Mouse (Mus musculus): Measurements from ENCODE around the gene Pex14. TPM values are rescaled to one million over a fixed set of nuclear protein-coding genes. Genes with fewer than 3 reads are reported as not detected.

The Pex14 gene
- polyA plus RNA-seq (2012; ENCODE audit: insufficient read depth, insufficient read length, low replicate concordance, missing spikeins), result not detected in 2 replicates

DNA sequence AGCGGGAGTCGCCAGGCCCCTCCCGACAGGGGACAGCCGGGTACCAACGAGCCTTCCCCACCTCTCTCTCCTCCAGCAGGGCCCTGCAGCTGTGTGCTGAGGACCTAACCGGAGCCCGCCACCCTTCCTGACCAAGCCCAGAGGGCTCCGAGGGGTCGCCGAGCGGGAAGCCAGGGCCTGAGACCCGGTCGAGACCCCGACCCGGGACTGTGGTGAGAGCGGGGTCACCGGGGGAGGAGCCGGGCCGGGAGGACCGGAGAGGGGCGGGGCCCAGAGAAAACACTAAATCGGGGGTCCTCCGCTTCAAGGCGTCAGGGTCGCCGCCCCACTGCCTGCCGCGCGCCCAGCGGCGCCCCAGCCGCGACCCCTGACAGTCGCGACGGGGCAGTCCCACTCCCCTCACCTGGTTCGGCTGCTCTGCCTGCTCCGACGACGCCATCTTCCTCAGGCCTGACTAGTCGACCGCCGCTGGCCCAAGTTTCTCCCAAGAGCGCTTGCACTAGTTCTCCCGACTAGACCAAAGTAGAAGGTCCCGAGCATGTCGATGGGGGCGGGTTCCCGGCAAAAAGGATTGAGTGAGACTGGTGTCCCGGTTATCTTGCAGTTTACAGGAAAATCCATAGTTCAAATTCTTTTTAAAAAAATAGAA is at the start of gene Pex14:
Gene Pex14, minus strand, starts transcription at position 508 of the 649 bp plus-strand sequence.
- peaks cover 9% of the 10 kb centered on the region for H3K4me1 ChIP-seq (ENCODE audit: control insufficient read depth, insufficient read depth, low read length)
- TF ChIP-seq POLR2A (IDR thresholded peaks at IDR 0.05; ENCODE audit: insufficient read depth, low read depth, low read length) (peak; percentile 68), CTCF (IDR thresholded peaks at IDR 0.05; ENCODE audit: insufficient read depth, low read depth, low read length) (no peak)
- no peak within 1 kb of the TSS for H3K27ac ChIP-seq (ENCODE audit: insufficient read depth, low read depth, low read length)
- H3K4me3 ChIP-seq (ENCODE audit: insufficient read depth, low read depth, low read length), result peak within 1 kb of the TSS; percentile 75
- under 1% methylated on average over 50 of the region's 50 CpGs for WGBS

DNA sequence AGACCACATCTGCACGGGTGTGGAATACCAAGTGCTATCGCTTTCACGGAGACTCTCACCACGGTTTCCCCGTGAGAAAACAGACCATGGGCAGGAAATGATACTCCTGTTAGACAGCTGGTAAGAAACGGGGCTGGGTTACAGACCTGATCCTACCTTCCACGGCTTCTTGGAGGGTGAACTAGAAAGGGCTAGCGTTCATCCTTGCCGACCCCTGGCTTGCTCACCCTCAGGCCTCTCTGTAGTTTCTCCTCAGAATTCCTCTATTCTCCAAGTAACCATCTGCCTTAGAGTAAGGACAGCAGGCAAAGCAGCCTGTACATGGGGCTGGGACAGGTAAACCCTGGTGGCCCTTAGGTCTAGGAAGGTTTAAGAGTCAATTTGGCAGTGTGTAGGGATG is 49.5 kb upstream of the Pex14 start:
- no peak overlapping the region for H3K27ac ChIP-seq (ENCODE audit: insufficient read depth, low read depth, low read length)
- H3K4me3 ChIP-seq (ENCODE audit: insufficient read depth, low read depth, low read length), result no peak overlapping the region
- 81% methylated on average over 9 of the region's 9 CpGs for WGBS
- no peaks in the 10 kb centered on the region for H3K4me1 ChIP-seq (ENCODE audit: control insufficient read depth, insufficient read depth, low read length)
- TF ChIP-seq POLR2A (IDR thresholded peaks at IDR 0.05; ENCODE audit: insufficient read depth, low read depth, low read length) (no peak), CTCF (IDR thresholded peaks at IDR 0.05; ENCODE audit: insufficient read depth, low read depth, low read length) (no peak)

- TF ChIP-seq POLR2A (IDR thresholded peaks at IDR 0.05; ENCODE audit: insufficient read depth, low read depth, low read length) (no peak), CTCF (IDR thresholded peaks at IDR 0.05; ENCODE audit: insufficient read depth, low read depth, low read length) (no peak)
These were observed 48.4 kb upstream of the Pex14 start for GRCm38 (mm10) chr4:149148084-149148483.

GRCm38 (mm10) chr4:149147528-149147927 is 47.9 kb upstream of the Pex14 start:
- no peak overlapping the region for H3K4me3 ChIP-seq (ENCODE audit: insufficient read depth, low read depth, low read length)
- no peak for TF ChIP-seq POLR2A (IDR thresholded peaks at IDR 0.05; ENCODE audit: insufficient read depth, low read depth, low read length)
- TF ChIP-seq CTCF (IDR thresholded peaks at IDR 0.05; ENCODE audit: insufficient read depth, low read depth, low read length), result no peak
- no peak overlapping the region for H3K27ac ChIP-seq (ENCODE audit: insufficient read depth, low read depth, low read length)
- WGBS, result 89% methylated on average over 7 of the region's 7 CpGs
- H3K4me1 ChIP-seq (ENCODE audit: control insufficient read depth, insufficient read depth, low read length), result no peaks in the 10 kb centered on the region

More at GRCm38 (mm10) chr4:149148084-149148483, 48.4 kb upstream of the Pex14 start:
- Histone ChIP-seq H3K27ac (ENCODE audit: insufficient read depth, low read depth, low read length) (no peak overlapping the region), H3K4me3 (ENCODE audit: insufficient read depth, low read depth, low read length) (no peak overlapping the region), H3K4me1 (ENCODE audit: control insufficient read depth, insufficient read depth, low read length) (no peaks in the 10 kb centered on the region)
- WGBS, result 89% methylated on average over 4 of the region's 4 CpGs

DNA sequence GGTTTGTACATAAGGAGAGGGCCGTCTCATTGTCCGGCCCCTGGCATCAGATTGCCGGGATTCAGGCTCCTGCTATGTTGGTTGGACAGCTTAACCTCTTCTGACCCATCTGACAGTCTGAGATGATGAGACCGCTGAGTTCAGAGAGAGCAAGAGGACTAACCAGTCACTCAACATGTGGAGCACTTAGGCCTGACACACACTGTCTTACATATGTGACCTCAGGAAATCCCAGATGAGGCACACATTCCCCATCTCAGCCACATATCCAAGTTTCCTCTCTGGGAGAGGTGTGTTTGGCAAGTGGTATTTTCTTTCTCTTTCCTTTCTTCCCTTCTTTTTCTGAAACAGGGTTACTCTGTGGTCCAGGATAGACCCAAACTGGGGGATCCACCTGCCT is 45.5 kb upstream of the Pex14 start:
- 95% methylated on average over 4 of the region's 4 CpGs for WGBS
- no peak for TF ChIP-seq POLR2A (IDR thresholded peaks at IDR 0.05; ENCODE audit: insufficient read depth, low read depth, low read length)
- no peak for TF ChIP-seq CTCF (IDR thresholded peaks at IDR 0.05; ENCODE audit: insufficient read depth, low read depth, low read length)
- Histone ChIP-seq H3K4me3 (ENCODE audit: insufficient read depth, low read depth, low read length) (no peak overlapping the region), H3K27ac (ENCODE audit: insufficient read depth, low read depth, low read length) (no peak overlapping the region), H3K4me1 (ENCODE audit: control insufficient read depth, insufficient read depth, low read length) (no peaks in the 10 kb centered on the region)

DNA sequence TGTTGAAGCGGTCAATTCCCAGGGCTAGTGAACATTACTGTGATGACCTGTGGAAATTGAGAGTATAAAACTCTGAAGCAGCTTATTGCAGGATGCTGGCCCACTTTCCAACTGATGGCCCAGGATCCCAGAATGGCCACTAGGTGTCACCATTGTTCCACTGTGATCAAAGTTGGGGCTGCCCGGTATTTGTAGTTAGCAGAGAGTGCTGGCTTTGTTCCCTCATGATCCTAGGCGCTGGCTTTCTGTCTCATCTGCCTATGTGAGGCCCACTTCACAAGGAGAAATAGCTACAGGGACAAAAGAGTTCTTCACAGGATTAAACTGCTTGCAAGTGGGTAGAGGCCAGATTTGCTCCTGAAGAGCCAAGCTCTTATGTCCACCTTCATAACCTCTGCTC is 44.8 kb upstream of the Pex14 start:
- no peak overlapping the region for H3K4me3 ChIP-seq (ENCODE audit: insufficient read depth, low read depth, low read length)
- 9% methylated on average over 3 of the region's 3 CpGs for WGBS
- TF ChIP-seq CTCF (IDR thresholded peaks at IDR 0.05; ENCODE audit: insufficient read depth, low read depth, low read length), result peak; percentile 24; the same call in 1 of the 2 replicates
- TF ChIP-seq POLR2A (IDR thresholded peaks at IDR 0.05; ENCODE audit: insufficient read depth, low read depth, low read length), result no peak
- H3K4me1 ChIP-seq (ENCODE audit: control insufficient read depth, insufficient read depth, low read length), result no peaks in the 10 kb centered on the region
- no peak overlapping the region for H3K27ac ChIP-seq (ENCODE audit: insufficient read depth, low read depth, low read length)

DNA sequence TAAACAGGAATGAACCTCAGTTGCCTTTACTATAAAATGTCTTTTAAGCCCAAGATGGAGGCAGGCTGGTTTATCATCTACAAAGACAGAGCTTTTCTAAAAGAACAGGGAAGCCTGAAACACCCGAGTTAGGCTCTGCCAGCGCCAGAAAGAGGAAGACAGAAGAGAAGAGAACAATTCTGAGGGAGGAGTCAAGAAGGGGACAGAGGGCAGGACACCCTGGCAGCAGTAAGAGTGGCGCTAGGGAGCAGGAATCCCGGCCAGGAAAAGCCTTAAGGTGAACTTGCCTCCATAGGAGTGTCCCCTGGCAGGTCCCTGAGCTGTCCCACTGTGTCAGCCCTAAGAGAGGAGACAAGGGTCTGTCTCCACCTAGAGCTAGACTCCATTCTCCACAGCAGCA is 43.9 kb upstream of the Pex14 start:
- WGBS, result 40% methylated on average over 4 of the region's 4 CpGs
- Histone ChIP-seq H3K27ac (ENCODE audit: insufficient read depth, low read depth, low read length) (no peak overlapping the region), H3K4me1 (ENCODE audit: control insufficient read depth, insufficient read depth, low read length) (no peaks in the 10 kb centered on the region), H3K4me3 (ENCODE audit: insufficient read depth, low read depth, low read length) (no peak overlapping the region)
- no peak for TF ChIP-seq CTCF (IDR thresholded peaks at IDR 0.05; ENCODE audit: insufficient read depth, low read depth, low read length)
- TF ChIP-seq POLR2A (IDR thresholded peaks at IDR 0.05; ENCODE audit: insufficient read depth, low read depth, low read length), result no peak

- Histone ChIP-seq H3K27ac (ENCODE audit: insufficient read depth, low read depth, low read length) (no peak overlapping the region), H3K4me3 (ENCODE audit: insufficient read depth, low read depth, low read length) (no peak overlapping the region), H3K4me1 (ENCODE audit: control insufficient read depth, insufficient read depth, low read length) (peaks cover 4% of the 10 kb centered on the region; the same call in 1 of the 2 replicates)
- WGBS, result 91% methylated on average over 8 of the region's 8 CpGs
- TF ChIP-seq CTCF (IDR thresholded peaks at IDR 0.05; ENCODE audit: insufficient read depth, low read depth, low read length) (no peak), POLR2A (IDR thresholded peaks at IDR 0.05; ENCODE audit: insufficient read depth, low read depth, low read length) (no peak)
These were observed 38.8 kb upstream of the Pex14 start for GRCm38 (mm10) chr4:149138515-149138914.

GRCm38 (mm10) chr4:149136982-149137770 is 37.5 kb upstream of the Pex14 start, which contains the start of gene Cenps:
Cenps (minus strand) TSS chr4:149137629.
- H3K4me3 ChIP-seq (ENCODE audit: insufficient read depth, low read depth, low read length), result peak within 1 kb of the TSS; percentile 81
- no peak within 1 kb of the TSS for H3K27ac ChIP-seq (ENCODE audit: insufficient read depth, low read depth, low read length)
- 0 out of 2 replicates have a peak, but pooled peaks have one; percentile 15 for TF ChIP-seq POLR2A (IDR thresholded peaks at IDR 0.05; ENCODE audit: insufficient read depth, low read depth, low read length)
- TF ChIP-seq CTCF (IDR thresholded peaks at IDR 0.05; ENCODE audit: insufficient read depth, low read depth, low read length), result peak; percentile 98
- 1% methylated on average over 68 of the region's 68 CpGs for WGBS
- peaks cover 4% of the 10 kb centered on the region; the same call in 1 of the 2 replicates for H3K4me1 ChIP-seq (ENCODE audit: control insufficient read depth, insufficient read depth, low read length)
